Mouse (Mus musculus) liver, adult 2 months (tissue): ENCODE data around the gene Ndufaf7. TPM values are rescaled to one million over a fixed set of nuclear protein-coding genes. Genes with fewer than 3 reads are reported as not detected.

Experiments used
- DNase-seq: peaks from one replicate; pipeline ENCODE4 v3.0.0-alpha.2; 2011; ENCODE audit warnings: low read depth, low spot score; ENCODE audit errors: extremely low read depth
- H3K27ac ChIP-seq: fragments of 200-500 bp; replicated peaks from 2 replicates; pipeline ENCODE4 v1.5.1; 2012; ENCODE audit warnings: low read depth, mild to moderate bottlenecking, control low read depth, inconsistent platforms, low read length; ENCODE audit not compliant: insufficient read depth
- H3K27me3 ChIP-seq: fragments of 200-500 bp; 2 replicates; pipeline ENCODE4 v1.6.1; 2012; ENCODE audit warnings: mild to moderate bottlenecking, moderate library complexity, low read length, inconsistent platforms; ENCODE audit not compliant: control insufficient read depth, insufficient read depth
- H3K36me3 ChIP-seq: fragments of 200-500 bp; 2 replicates; pipeline ENCODE4 v1.6.1; 2012; ENCODE audit warnings: low read length, inconsistent platforms; ENCODE audit not compliant: control insufficient read depth, insufficient read depth
- H3K4me1 ChIP-seq: fragments of 200-500 bp; 2 replicates; pipeline ENCODE4 v1.6.1; 2011; ENCODE audit warnings: low read length; ENCODE audit not compliant: control insufficient read depth, insufficient read depth
- H3K4me3 ChIP-seq: fragments of 200-500 bp; 2 replicates; pipeline ENCODE4 v1.5.1; 2011; ENCODE audit warnings: low read depth, mild to moderate bottlenecking, control low read depth, low read length, moderate library complexity; ENCODE audit not compliant: insufficient read depth
- H3K79me2 ChIP-seq: fragments of 200-500 bp; 2 replicates; pipeline ENCODE4 v1.6.1; 2012; ENCODE audit warnings: inconsistent platforms, mild to moderate bottlenecking, low read length, moderate library complexity; ENCODE audit not compliant: control insufficient read depth, insufficient read depth
- H3K9ac ChIP-seq: fragments of 200-500 bp; 2 replicates; pipeline ENCODE4 v1.6.1; 2012; ENCODE audit warnings: low read depth, mild to moderate bottlenecking, control low read depth, inconsistent platforms, low read length
- CTCF ChIP-seq: fragments of 200-500 bp; IDR thresholded peaks from 2 replicates; pipeline ENCODE4 v1.5.1; 2011; ENCODE audit warnings: low read depth, low read length, control low read depth
- POLR2A ChIP-seq: fragments of 200-500 bp; IDR thresholded peaks from 2 replicates; pipeline ENCODE4 v1.6.1; 2011; ENCODE audit warnings: low read length, control low read depth; ENCODE audit not compliant: insufficient read depth; ENCODE audit errors: extremely low read depth
- WGBS: fragments of 180-500 bp; shearing (Covaris S2); methylation state at CpG from one replicate; pipeline ENCODE4 v1.1.7; 2018; 5-methylcytosine and 5-hydroxymethylcytosine counted together
- polyA plus RNA-seq: library from polyadenylated mRNA; depleted of rRNA; stranded (reverse); fragments of >200 nt; gene quantifications from 2 replicates; pipeline ENCODE4 v1.2.3, GENCODE M21; 2012
- total RNA-seq: library from RNA; depleted of rRNA; stranded (reverse); fragments of >200 nt; gene quantifications from 2 replicates; pipeline ENCODE4 v1.2.3, GENCODE M21; 2014

Ndufaf7 gene
- total and polyA plus RNA-seq, 2 experiments: 5.5 to 17.3 TPM

DNA sequence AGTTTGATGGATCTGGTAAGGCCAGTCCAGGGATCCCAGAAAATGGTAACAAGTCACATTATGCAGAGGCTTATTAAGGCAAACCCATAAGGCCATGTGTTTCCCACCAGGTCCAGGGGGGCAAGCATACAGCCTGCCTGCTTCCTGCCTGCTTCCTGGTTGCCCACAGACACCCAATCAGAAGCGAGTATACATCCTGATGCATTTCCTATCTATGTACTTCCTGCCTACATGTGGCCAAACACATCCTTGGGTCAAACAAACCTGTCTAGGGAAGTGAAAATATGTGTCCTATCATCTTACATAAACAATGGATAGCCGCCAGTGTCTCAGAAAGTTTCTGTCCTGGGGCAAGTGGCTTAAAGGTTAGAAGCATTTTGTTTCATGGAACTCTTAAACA, 33.8 kb upstream of the Ndufaf7 start:
- no peak for DNase-seq

DNA sequence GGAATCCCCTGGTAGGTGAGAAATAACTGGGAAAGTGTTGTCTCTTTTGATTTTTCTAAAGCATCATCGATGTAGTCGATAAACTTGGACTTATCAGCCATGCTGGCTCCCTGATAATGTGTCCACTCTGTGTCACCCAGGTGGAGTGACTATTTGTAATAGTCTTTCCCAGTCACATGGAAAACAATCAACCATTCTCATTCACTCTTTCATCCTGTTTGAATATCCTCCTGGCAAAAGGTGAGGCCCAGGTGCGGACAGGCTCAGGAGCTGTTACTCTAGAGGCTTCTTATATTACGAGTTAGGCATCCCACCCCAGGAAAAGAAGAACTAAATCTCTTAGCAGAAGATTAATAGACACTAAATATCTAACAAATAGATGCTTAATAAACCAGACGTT, 30.0 kb upstream of the Ndufaf7 start, which contains the start of gene Sult6b1:
TSS of gene Sult6b1 (minus strand) at position 101 of the 400 bp plus-strand sequence.
- no peak for DNase-seq
- WGBS: 89% methylated on average over 5 of the region's 5 CpGs
- Histone ChIP-seq H3K4me3 (no peak within 1 kb of the TSS), H3K36me3 (no peaks in the 10 kb centered on the region), H3K27ac (no peak within 1 kb of the TSS), H3K79me2 (no peaks in the 10 kb centered on the region), H3K4me1 (no peaks in the 10 kb centered on the region), H3K9ac (no peak within 1 kb of the TSS), H3K27me3 (no peaks in the 10 kb centered on the region; the same call in 1 of the 2 replicates)
- no peak for TF ChIP-seq CTCF
- no peak for TF ChIP-seq POLR2A

More for the DNA sequence above, 33.8 kb upstream of the Ndufaf7 start:
- TF ChIP-seq POLR2A (no peak), CTCF (no peak)
- Histone ChIP-seq H3K4me3 (no peak overlapping the region), H3K27me3 (no peaks in the 10 kb centered on the region), H3K79me2 (no peaks in the 10 kb centered on the region), H3K4me1 (no peaks in the 10 kb centered on the region), H3K9ac (no peak overlapping the region), H3K27ac (no peak overlapping the region), H3K36me3 (no peaks in the 10 kb centered on the region)
- WGBS: 79% methylated on average over 2 of the region's 2 CpGs

DNA sequence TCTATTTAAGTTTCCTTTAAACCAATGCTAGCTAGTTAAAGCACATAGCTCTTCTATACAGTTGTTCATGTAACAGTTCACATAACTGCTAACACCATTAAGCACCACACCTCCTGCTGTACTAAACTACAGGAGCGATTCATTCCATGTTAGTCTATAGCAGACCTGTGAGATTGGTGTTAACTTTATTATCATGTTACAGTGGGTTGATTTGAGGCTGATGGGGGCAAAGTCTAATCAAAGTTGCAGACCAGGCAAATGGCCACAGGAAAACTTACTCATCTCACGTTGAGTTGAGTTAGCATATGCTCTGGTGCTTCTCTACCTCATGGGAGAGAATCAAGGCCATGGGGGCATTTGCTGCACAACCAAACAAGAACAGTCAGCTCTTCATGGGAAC, 27.6 kb upstream of the Ndufaf7 start:
- H3K27ac ChIP-seq: no peak overlapping the region
- H3K27me3 ChIP-seq: no peaks in the 10 kb centered on the region; the same call in 1 of the 2 replicates
- no peak overlapping the region for H3K4me3 ChIP-seq
- TF ChIP-seq POLR2A (no peak), CTCF (no peak)
- H3K36me3 ChIP-seq: no peaks in the 10 kb centered on the region
- no peak for DNase-seq
- no peaks in the 10 kb centered on the region for H3K79me2 ChIP-seq
- WGBS: 69% methylated on average over 2 of the region's 2 CpGs
- no peak overlapping the region for H3K9ac ChIP-seq
- no peaks in the 10 kb centered on the region; the same call in 1 of the 2 replicates for H3K4me1 ChIP-seq

DNA sequence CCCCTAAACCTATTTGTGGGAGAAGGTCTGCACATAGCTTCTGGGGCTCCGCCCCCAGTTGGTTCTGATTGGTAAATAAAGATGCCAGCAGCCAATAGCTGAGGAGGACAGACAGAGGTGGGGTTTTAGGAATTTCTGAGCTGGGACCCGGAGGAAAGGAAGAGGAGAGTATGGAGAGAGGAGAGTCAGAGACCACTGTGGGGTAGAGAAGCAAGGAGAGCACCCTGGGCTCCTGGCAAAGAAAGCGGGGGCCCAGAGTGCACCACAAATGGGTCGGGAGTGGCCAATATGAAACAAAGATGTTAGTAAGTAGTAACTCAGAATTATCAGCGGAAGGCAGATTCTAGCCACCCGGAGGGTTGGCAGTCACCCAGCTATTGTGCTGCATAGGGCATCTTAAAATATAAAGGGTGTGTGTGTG, 24.1 kb upstream of the Ndufaf7 start:
- Histone ChIP-seq H3K27me3 (no peaks in the 10 kb centered on the region; the same call in 1 of the 2 replicates), H3K4me3 (no peak overlapping the region), H3K9ac (no peak overlapping the region), H3K36me3 (no peaks in the 10 kb centered on the region), H3K4me1 (peaks cover 6% of the 10 kb centered on the region), H3K79me2 (no peaks in the 10 kb centered on the region), H3K27ac (no peak overlapping the region)
- 33% methylated on average over 6 of the region's 6 CpGs for WGBS
- TF ChIP-seq POLR2A: no peak
- TF ChIP-seq CTCF: no peak
- no peak for DNase-seq

DNA sequence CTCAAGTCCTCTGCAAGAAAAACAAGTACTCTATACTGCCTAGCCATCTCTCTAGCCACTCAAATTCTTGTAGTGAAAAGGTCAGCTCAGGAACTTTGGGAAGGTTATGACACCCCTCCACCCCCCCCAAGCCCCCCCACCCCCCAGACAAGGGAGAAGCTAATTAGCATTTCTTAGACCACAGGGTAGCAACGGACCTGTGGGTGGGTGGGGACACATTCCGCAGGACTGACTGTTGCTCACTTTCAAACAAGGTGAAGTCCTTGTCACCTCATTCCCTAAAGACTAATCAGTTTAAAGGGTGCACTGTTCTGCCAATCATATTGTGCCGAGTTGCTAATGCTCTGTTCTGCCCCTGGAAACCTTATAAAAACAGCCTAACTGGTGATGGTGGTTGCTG, 23.0 kb upstream of the Ndufaf7 start:
- Histone ChIP-seq H3K4me1 (peaks cover 6% of the 10 kb centered on the region), H3K4me3 (no peak overlapping the region), H3K79me2 (no peaks in the 10 kb centered on the region), H3K9ac (no peak overlapping the region), H3K36me3 (peaks cover 4% of the 10 kb centered on the region), H3K27me3 (no peaks in the 10 kb centered on the region; the same call in 1 of the 2 replicates), H3K27ac (no peak overlapping the region)
- TF ChIP-seq CTCF (no peak), POLR2A (no peak)
- WGBS: 81% methylated on average over 3 of the region's 3 CpGs
- DNase-seq: no peak

DNA sequence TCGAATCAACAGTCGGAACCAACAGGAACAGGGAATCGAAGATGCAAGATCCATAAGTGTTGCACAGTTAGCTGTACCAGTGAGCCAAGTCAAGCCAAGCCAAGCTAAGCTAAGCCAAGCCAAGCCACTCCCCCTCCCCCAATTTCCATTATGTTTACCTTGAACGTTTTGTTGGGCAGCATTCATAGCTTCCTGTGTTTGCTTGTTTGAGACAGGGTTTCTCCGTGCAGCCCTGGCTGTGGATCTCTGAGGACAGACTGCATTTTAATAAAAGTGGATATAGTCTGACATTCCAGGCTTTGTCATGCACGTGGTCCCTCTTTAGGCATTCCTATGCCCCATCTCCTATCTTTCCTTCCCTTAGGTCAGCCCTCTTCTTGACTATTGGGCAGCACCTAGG, 21.2 kb upstream of the Ndufaf7 start:
- no peaks in the 10 kb centered on the region for H3K79me2 ChIP-seq
- peaks cover 16% of the 10 kb centered on the region for H3K36me3 ChIP-seq
- H3K9ac ChIP-seq: peak overlapping the region; percentile 88
- TF ChIP-seq POLR2A (no peak), CTCF (no peak)
- no peaks in the 10 kb centered on the region for H3K27me3 ChIP-seq
- H3K4me3 ChIP-seq: peak overlapping the region; percentile 95
- WGBS: 27% methylated on average over 6 of the region's 6 CpGs
- 0 out of 2 replicates have a peak overlapping the region, but pooled peaks have one; percentile 10 for H3K27ac ChIP-seq
- peaks cover 6% of the 10 kb centered on the region for H3K4me1 ChIP-seq
- peak; percentile 26 for DNase-seq
